In the genomic region with DNA sequence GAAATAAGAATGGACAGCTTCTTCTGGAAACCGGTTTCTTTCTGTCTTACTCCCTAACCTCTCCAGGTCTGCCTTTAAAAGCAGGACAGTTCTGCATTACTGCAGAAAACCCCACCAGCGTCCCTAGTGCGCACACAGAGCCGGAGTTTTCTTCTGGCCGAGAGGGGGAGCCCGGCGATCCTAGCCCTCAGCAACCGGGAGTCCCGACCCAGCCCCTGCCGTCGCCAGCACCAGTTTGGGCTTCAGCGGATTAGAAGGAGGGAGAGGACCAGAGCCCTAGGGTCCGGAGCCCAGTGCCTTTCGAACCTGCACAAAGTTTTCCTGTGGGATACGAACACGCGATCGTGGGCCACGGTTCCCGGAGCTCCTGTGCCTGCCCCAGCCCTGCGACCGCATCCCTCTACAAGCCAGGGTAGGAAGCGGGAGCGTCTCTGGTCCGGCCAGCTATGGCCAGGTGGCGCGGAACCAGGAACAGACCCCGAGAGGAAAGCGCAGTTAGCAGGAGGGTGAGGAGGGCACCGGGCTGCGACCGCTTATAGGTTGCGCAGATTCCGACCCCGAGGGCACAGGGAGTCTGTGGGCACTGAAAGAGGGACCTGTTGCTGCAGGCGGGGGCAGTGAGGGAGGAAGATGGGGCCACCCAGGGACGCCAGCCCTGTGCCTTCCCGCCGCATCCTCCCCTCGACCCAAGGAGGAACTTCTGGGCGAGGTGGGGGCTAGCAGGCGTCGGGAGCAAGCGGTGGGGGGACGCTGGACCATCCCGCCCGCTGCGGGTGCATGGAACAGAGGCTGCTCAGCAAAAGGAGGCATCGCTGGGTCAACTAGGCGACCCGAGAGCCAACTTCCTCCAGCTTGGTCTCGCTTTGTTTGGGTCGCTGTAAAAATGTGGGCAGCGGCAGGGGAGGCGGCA, we compare ENCODE assay signal across 8 mouse cellular contexts. TPM values are rescaled to one million over a fixed set of nuclear protein-coding genes. Genes with fewer than 3 reads are reported as not detected.
DNase-seq lines count a peak whose midpoint lies in the region; ATAC-seq lines count a peak whose summit lies in the region.

A gene (plus strand): TSS at position 51 of the 910 bp plus-strand sequence.

- peak within 1 kb of the TSS; percentile 69 for H3K4me2 ChIP-seq in embryonic facial prominence, embryonic 13.5 days
- H3K4me2 ChIP-seq in limb, embryonic 13.5 days (replicated peaks): peak within 1 kb of the TSS; percentile 71
- H3K4me2 ChIP-seq in midbrain, embryonic 13.5 days (replicated peaks): peak within 1 kb of the TSS; percentile 96

- no peak for ATAC-seq in erythroblast, adult 5-6 weeks (replicated peaks; ENCODE audit: low FRiP score, poor library complexity, severe bottlenecking)
- ATAC-seq in embryonic facial prominence, embryonic 13.5 days (ENCODE audit: insufficient number of reproducible peaks, insufficient read depth, low FRiP score, low TSS enrichment, low read depth): peak; percentile 88
- ATAC-seq in limb, embryonic 13.5 days (ENCODE audit: low FRiP score, low read depth): peak; percentile 90
- peak; percentile 90 for ATAC-seq in midbrain, embryonic 13.5 days

- H3K9me3 ChIP-seq in erythroblast, embryonic 14.5 days (ENCODE audit: control insufficient read depth, low read length): no peaks in the 10 kb centered on the region; the same call in 1 of the 2 replicates
- no peaks in the 10 kb centered on the region for H3K9me3 ChIP-seq in embryonic facial prominence, embryonic 13.5 days
- no peaks in the 10 kb centered on the region for H3K9me3 ChIP-seq in limb, embryonic 13.5 days
- no peaks in the 10 kb centered on the region for H3K9me3 ChIP-seq in midbrain, embryonic 13.5 days

- H3K36me3 ChIP-seq in erythroblast, embryonic 14.5 days (ENCODE audit: control insufficient read depth): no peaks in the 10 kb centered on the region
- no peaks in the 10 kb centered on the region for H3K36me3 ChIP-seq in embryonic facial prominence, embryonic 13.5 days
- H3K36me3 ChIP-seq in limb, embryonic 13.5 days: no peaks in the 10 kb centered on the region
- H3K36me3 ChIP-seq in midbrain, embryonic 13.5 days: no peaks in the 10 kb centered on the region

- peak within 1 kb of the TSS; percentile 21 for H3K4me3 ChIP-seq in erythroblast, embryonic 14.5 days (replicated peaks)
- peak within 1 kb of the TSS; percentile 80 for H3K4me3 ChIP-seq in embryonic facial prominence, embryonic 13.5 days
- peak within 1 kb of the TSS; percentile 87 for H3K4me3 ChIP-seq in limb, embryonic 13.5 days
- peak within 1 kb of the TSS; percentile 66 for H3K4me3 ChIP-seq in midbrain, embryonic 13.5 days (replicated peaks)

- peak within 1 kb of the TSS; percentile 94 for H3K27ac ChIP-seq in embryonic facial prominence, embryonic 13.5 days
- H3K27ac ChIP-seq in limb, embryonic 13.5 days: peak within 1 kb of the TSS; percentile 98
- H3K27ac ChIP-seq in midbrain, embryonic 13.5 days: peak within 1 kb of the TSS; percentile 58; the same call in 1 of the 2 replicates

- DNase-seq in heart, adult 8-10 months (ENCODE audit: low spot score): peak; percentile 77
- peak; percentile 38 to 59 for DNase-seq in kidney, adult 8-10 months
- DNase-seq in spleen, postnatal 4 days (ENCODE audit: low spot score in 2 of 2): peak; percentile 19 to 65

- peaks cover 27% of the 10 kb centered on the region for H3K27me3 ChIP-seq in erythroblast, embryonic 14.5 days (ENCODE audit: control insufficient read depth)
- H3K27me3 ChIP-seq in embryonic facial prominence, embryonic 13.5 days: no peaks in the 10 kb centered on the region
- no peaks in the 10 kb centered on the region for H3K27me3 ChIP-seq in limb, embryonic 13.5 days
- H3K27me3 ChIP-seq in midbrain, embryonic 13.5 days: 0 out of 2 replicates have a peak, but pooled peaks cover 4% of the 10 kb centered on the region

- H3K4me1 ChIP-seq in erythroblast, embryonic 14.5 days (ENCODE audit: control insufficient read depth): no peaks in the 10 kb centered on the region; the same call in 1 of the 2 replicates
- H3K4me1 ChIP-seq in embryonic facial prominence, embryonic 13.5 days: peaks cover 30% of the 10 kb centered on the region
- H3K4me1 ChIP-seq in limb, embryonic 13.5 days: peaks cover 25% of the 10 kb centered on the region
- peaks cover 29% of the 10 kb centered on the region for H3K4me1 ChIP-seq in midbrain, embryonic 13.5 days (replicated peaks)

- WGBS in embryonic facial prominence, embryonic 13.5 days: under 1% methylated on average over 55 of the region's 55 CpGs
- under 1% methylated on average over 55 of the region's 55 CpGs for WGBS in limb, embryonic 13.5 days
- WGBS in midbrain, embryonic 13.5 days: under 1% methylated on average over 55 of the region's 55 CpGs

- peak within 1 kb of the TSS; percentile 92 for H3K9ac ChIP-seq in embryonic facial prominence, embryonic 13.5 days
- H3K9ac ChIP-seq in limb, embryonic 13.5 days: peak within 1 kb of the TSS; percentile 96
- H3K9ac ChIP-seq in midbrain, embryonic 13.5 days (replicated peaks): peak within 1 kb of the TSS; percentile 72

RNA-seq across cellular contexts. Expression of the gene that starts here (rescaled TPM):
- not detected in 2 replicates for polyA plus RNA-seq in erythroblast, embryonic 14.5 days (2012)
- total RNA-seq in erythroblast, adult 5-6 weeks (2015; ENCODE audit: low replicate concordance): not detected in 2 replicates
- 0.34 TPM in 1 of 2 replicates, not detected in the other for total RNA-seq in erythroblast, adult 5-6 weeks (2017; ENCODE audit: low replicate concordance)
- 30.3 and 32.8 TPM in 2 replicates for polyA plus RNA-seq in embryonic facial prominence, embryonic 13.5 days (2015; fragmentation: Nextera tagmentation; extraction: Ambion mirVana)
- 1 to 10 TPM; 3.8 to 8.3 (median 7.0) TPM for total RNA-seq in heart, adult 8-10 months (2022)
- polyA plus RNA-seq in limb, embryonic 13.5 days (2015; fragmentation: Nextera tagmentation; extraction: Ambion mirVana): 48.6 and 49.6 TPM in 2 replicates
- 9.9 and 11.2 TPM in 2 replicates for polyA plus RNA-seq in midbrain, embryonic 13.5 days (2015; fragmentation: Nextera tagmentation; extraction: Ambion mirVana)

Comparison
In these comparisons a context has a peak if more than half of its experiments do, and no peak if none do; other contexts are left out.
1. RNA of the gene that starts here (polyA plus RNA-seq): 48.6 to 49.6 TPM in limb, embryonic 13.5 days, 30.3 to 32.8 TPM in embryonic facial prominence, embryonic 13.5 days and 9.9 to 11.2 TPM in midbrain, embryonic 13.5 days; not detected in erythroblast, embryonic 14.5 days; every median in the first group is over 10 times any median in the second.
2. H3K4me3 ChIP-seq: peak in every context shown above with its lines; median percentile 87 in limb, embryonic 13.5 days; 80 in embryonic facial prominence, embryonic 13.5 days; 66 in midbrain, embryonic 13.5 days; 21 in erythroblast, embryonic 14.5 days.
3. Peak in every context shown above with its lines, with median percentiles within 50 percentile points of each other: H3K27ac ChIP-seq, H3K4me2 ChIP-seq, H3K9ac ChIP-seq and DNase-seq.